26 mouse cellular contexts compared by ENCODE assay signal in the genomic region with DNA sequence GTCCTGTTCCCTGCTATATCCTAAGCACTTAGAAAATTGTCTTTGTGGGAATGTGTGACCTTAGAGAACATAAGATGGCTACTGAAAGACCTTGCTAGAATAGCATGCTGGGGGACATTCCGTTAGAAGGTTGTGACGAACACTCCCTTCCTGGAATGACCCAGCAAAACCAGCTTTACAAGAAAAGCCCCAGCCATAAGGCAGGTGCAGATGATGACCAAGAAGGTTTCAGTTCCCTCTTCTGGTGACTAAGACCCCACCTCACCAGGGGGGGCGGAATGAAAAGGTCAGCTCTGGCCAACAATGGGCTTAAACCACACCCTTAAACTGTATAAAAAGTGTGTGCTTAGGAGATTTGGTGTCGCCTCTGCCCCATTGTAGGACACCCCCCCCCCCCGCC. TPM values are rescaled to one million over a fixed set of nuclear protein-coding genes. Genes with fewer than 3 reads are reported as not detected.
DNase-seq lines count a peak whose midpoint lies in the region; ATAC-seq lines count a peak whose summit lies in the region.
"Had no signal": no experiment of that assay in that cellular context is flagged by ENCODE, and none has a peak within 500 bp of the region (broad histone marks: within the 10 kb centered on the region; RNA-seq: fewer than 3 reads in every experiment).

No protein-coding gene starts in this region.

- DNase-seq in intestine, embryonic 14.5 days (ENCODE audit: low spot score) = no peak
- DNase-seq in R1 (ENCODE audit: low read depth, low spot score) = peak; percentile 48
- DNase-seq in B cell, adult 2 months = no peak
- no peak for DNase-seq in adrenal gland, adult 18-20 months (ENCODE audit: low spot score in 2 of 2)
- no peak for DNase-seq in frontal cortex, postnatal 14 days (ENCODE audit: low spot score in 2 of 2)
- DNase-seq: adrenal gland, adult 8-10 months; adrenal gland, postnatal 25 days; cerebellum, adult 11-12 months; cerebellum, adult 8-10 months; cerebellum, postnatal 36 days; gastrocnemius, adult 2 months; gastrocnemius, postnatal 14 days; heart, adult 2 months; heart, postnatal 14 days; heart, postnatal 4 days had no signal

- peak; percentile 23; the same call in 1 of the 2 replicates for ATAC-seq in intestine, embryonic 14.5 days (replicated peaks; ENCODE audit: low FRiP score, low TSS enrichment, low read depth)
- ATAC-seq in intestine, embryonic 16.5 days = no peak
- ATAC-seq in granulocyte monocyte progenitor cell, adult 5-6 weeks (replicated peaks; ENCODE audit: poor library complexity, severe bottlenecking) = peak; percentile 61
- ATAC-seq: CD4-positive, CD25-positive, alpha-beta regulatory T cell, adult 4 months; forebrain, embryonic 13.5 days; forebrain, embryonic 16.5 days; hindbrain, postnatal 0 days; inflammation-experienced regulatory T-cells, adult 6 months had no signal

- H3K4me1 ChIP-seq in intestine, embryonic 14.5 days (replicated peaks; ENCODE audit: control insufficient read depth, insufficient read depth, low read length) = peaks cover 11% of the 10 kb centered on the region; the same call in 1 of the 2 replicates
- H3K4me1 ChIP-seq in intestine, embryonic 16.5 days (ENCODE audit: control insufficient read depth, insufficient read depth, low read length) = no peaks in the 10 kb centered on the region
- H3K4me1 ChIP-seq: heart, embryonic 13.5 days had no signal

- no peaks in the 10 kb centered on the region for H3K36me3 ChIP-seq in intestine, embryonic 14.5 days (ENCODE audit: control insufficient read depth, insufficient read depth, low read length)
- H3K36me3 ChIP-seq in intestine, embryonic 16.5 days (ENCODE audit: control insufficient read depth, insufficient read depth, low read length) = no peaks in the 10 kb centered on the region
- H3K36me3 ChIP-seq: forebrain, embryonic 10.5 days; heart, embryonic 10.5 days; heart, embryonic 13.5 days had no signal

- H3K4me2 ChIP-seq in intestine, embryonic 14.5 days (ENCODE audit: low read length) = no peak overlapping the region
- no peak overlapping the region for H3K4me2 ChIP-seq in intestine, embryonic 16.5 days (ENCODE audit: low read depth, low read length)
- H3K4me2 ChIP-seq: forebrain, embryonic 13.5 days; heart, embryonic 13.5 days; hindbrain, embryonic 14.5 days had no signal

- H3K9me3 ChIP-seq in intestine, embryonic 14.5 days (ENCODE audit: control insufficient read depth, low read length) = no peaks in the 10 kb centered on the region
- no peaks in the 10 kb centered on the region for H3K9me3 ChIP-seq in intestine, embryonic 16.5 days (ENCODE audit: control insufficient read depth, low read length)
- H3K9me3 ChIP-seq: forebrain, embryonic 10.5 days; forebrain, embryonic 13.5 days; heart, embryonic 10.5 days; heart, embryonic 13.5 days had no signal

- H3K4me3 ChIP-seq in intestine, embryonic 14.5 days (ENCODE audit: low read depth, low read length) = no peak overlapping the region
- H3K4me3 ChIP-seq in intestine, embryonic 16.5 days (ENCODE audit: low read length) = no peak overlapping the region
- H3K4me3 ChIP-seq: forebrain, embryonic 10.5 days; forebrain, embryonic 13.5 days; gastrocnemius, adult 2 months; heart, adult 2 months; heart, embryonic 10.5 days; heart, embryonic 13.5 days had no signal

- 0 out of 2 replicates have a peak overlapping the region, but pooled peaks have one; percentile 18 for H3K27ac ChIP-seq in intestine, embryonic 14.5 days (ENCODE audit: low read depth)
- no peak overlapping the region for H3K27ac ChIP-seq in intestine, embryonic 16.5 days (ENCODE audit: low read length)
- H3K27ac ChIP-seq: forebrain, embryonic 10.5 days; forebrain, embryonic 13.5 days; gastrocnemius, adult 2 months; heart, adult 2 months; heart, embryonic 10.5 days; heart, embryonic 13.5 days; hindbrain, embryonic 14.5 days; hindbrain, postnatal 0 days had no signal

- 91% methylated on average over 5 of the region's 5 CpGs for WGBS in intestine, embryonic 14.5 days
- 83% methylated on average over 5 of the region's 5 CpGs for WGBS in intestine, embryonic 16.5 days

- no peak overlapping the region for H3K9ac ChIP-seq in intestine, embryonic 14.5 days (ENCODE audit: low read length)
- H3K9ac ChIP-seq in intestine, embryonic 16.5 days (ENCODE audit: low read depth, low read length) = no peak overlapping the region
- H3K9ac ChIP-seq: forebrain, embryonic 13.5 days; heart, embryonic 13.5 days; hindbrain, embryonic 14.5 days had no signal

- H3K27me3 ChIP-seq in intestine, embryonic 14.5 days (replicated peaks; ENCODE audit: control insufficient read depth, insufficient read depth, low read length) = no peaks in the 10 kb centered on the region
- H3K27me3 ChIP-seq in intestine, embryonic 16.5 days (replicated peaks; ENCODE audit: control insufficient read depth, insufficient read depth, low read length) = no peaks in the 10 kb centered on the region
- H3K27me3 ChIP-seq: forebrain, embryonic 13.5 days; heart, embryonic 13.5 days had no signal

RNA-seq across cellular contexts. Expression of a gene that starts 23.4 kb away (rescaled TPM):
- 3.7 and 4.6 TPM in 2 replicates for polyA plus RNA-seq in intestine, embryonic 14.5 days (2014; fragmentation: Nextera tagmentation; extraction: Ambion mirVana)
- polyA plus RNA-seq in intestine, embryonic 16.5 days (2015; fragmentation: Nextera tagmentation; extraction: Ambion mirVana) = 2.3 and 2.9 TPM in 2 replicates
- total RNA-seq in granulocyte monocyte progenitor cell, adult 5-6 weeks (2014; fragmentation: Nextera tagmentation) = 0.15 and 3.9 TPM in 2 replicates
- total RNA-seq in granulocyte monocyte progenitor cell, adult 5-6 weeks (2017) = 0.26 and 0.31 TPM in 2 replicates
- 1 to 10 TPM; 1.6 to 1.9 TPM for total RNA-seq in adrenal gland, adult 18-20 months (2021)
- polyA plus RNA-seq: inflammation-experienced regulatory T-cells, adult 6 months had no signal
